Mouse (Mus musculus) midbrain, postnatal 0 days (tissue): ENCODE results near the gene Arf1. TPM values are rescaled to one million over a fixed set of nuclear protein-coding genes. Genes with fewer than 3 reads are reported as not detected.

Experiments
- ATAC-seq: fragments of 200-750 bp; cut with Nextera tagmentation; 2 replicates; pipeline ENCODE4 v1.8.0; 2017; ENCODE audit warnings: moderate number of reproducible peaks, mild to moderate bottlenecking, moderate TSS enrichment, moderate library complexity; ENCODE audit not compliant: low FRiP score
- DNase-seq: peaks from one replicate; pipeline ENCODE4 v3.0.0-alpha.2; 2015; ENCODE audit warnings: low spot score
- H3K27ac ChIP-seq: fragments of 300-500 bp; sonication (generic); 2 replicates; pipeline ENCODE4 v1.5.1; 2014; ENCODE audit warnings: low read depth, mild to moderate bottlenecking, low read length, mixed read lengths
- H3K27me3 ChIP-seq: fragments of 300-500 bp; sonication (generic); 2 replicates; pipeline ENCODE4 v1.6.1; 2014; ENCODE audit warnings: low read length, control low read depth, mixed read lengths; ENCODE audit not compliant: insufficient read depth
- H3K36me3 ChIP-seq: fragments of 300-500 bp; sonication (generic); 2 replicates; pipeline ENCODE4 v1.6.1; 2014; ENCODE audit warnings: low read length, control low read depth, mixed read lengths; ENCODE audit not compliant: insufficient read depth
- H3K4me1 ChIP-seq: fragments of 300-500 bp; sonication (generic); 2 replicates; pipeline ENCODE4 v1.6.1; 2014; ENCODE audit warnings: mild to moderate bottlenecking, control low read depth, antibody characterized with exemption, low read length, mixed read lengths; ENCODE audit not compliant: insufficient read depth
- H3K4me2 ChIP-seq: fragments of 300-500 bp; sonication (generic); 2 replicates; pipeline ENCODE4 v1.6.1; 2014; ENCODE audit warnings: low read depth, mild to moderate bottlenecking, low read length, mixed read lengths; ENCODE audit not compliant: poor library complexity, severe bottlenecking
- H3K4me3 ChIP-seq: fragments of 300-500 bp; sonication (generic); 2 replicates; pipeline ENCODE4 v1.5.1; 2014; ENCODE audit warnings: low read depth, mild to moderate bottlenecking, low read length, moderate library complexity
- H3K9ac ChIP-seq: fragments of 300-500 bp; sonication (generic); replicated peaks from 2 replicates; pipeline ENCODE4 v1.6.1; 2014; ENCODE audit warnings: mild to moderate bottlenecking, low read length, moderate library complexity, mixed read lengths; ENCODE audit not compliant: poor library complexity, severe bottlenecking
- H3K9me3 ChIP-seq: fragments of 300-500 bp; sonication (generic); 2 replicates; pipeline ENCODE4 v1.6.1; 2016; ENCODE audit warnings: low read length, control low read depth
- CTCF ChIP-seq: IDR thresholded peaks from 2 replicates; pipeline ENCODE4 v1.5.1; 2016; ENCODE audit warnings: antibody characterized with exemption, mild to moderate bottlenecking
- WGBS: fragments of 180-500 bp; shearing (Covaris S2); extraction: QIAGEN DNeasy Blood & Tissue Kit; methylation state at CpG from one replicate; pipeline ENCODE4 v1.1.7; 2014; 5-methylcytosine and 5-hydroxymethylcytosine counted together
- polyA plus RNA-seq: library from polyadenylated mRNA; unstranded; fragments of >200 nt; fragmentation: Nextera tagmentation; extraction: Ambion mirVana; gene quantifications from 2 replicates; pipeline ENCODE4 v1.2.1, GENCODE M21; 2015
- total RNA-seq: library from RNA; depleted of rRNA; stranded (reverse); fragments of >200 nt; gene quantifications from 2 replicates; pipeline ENCODE4 v1.2.3, GENCODE M21; 2014

Arf1 gene
- total and polyA plus RNA-seq, 2 experiments from 2014 or later: 409 to 626 TPM

DNA sequence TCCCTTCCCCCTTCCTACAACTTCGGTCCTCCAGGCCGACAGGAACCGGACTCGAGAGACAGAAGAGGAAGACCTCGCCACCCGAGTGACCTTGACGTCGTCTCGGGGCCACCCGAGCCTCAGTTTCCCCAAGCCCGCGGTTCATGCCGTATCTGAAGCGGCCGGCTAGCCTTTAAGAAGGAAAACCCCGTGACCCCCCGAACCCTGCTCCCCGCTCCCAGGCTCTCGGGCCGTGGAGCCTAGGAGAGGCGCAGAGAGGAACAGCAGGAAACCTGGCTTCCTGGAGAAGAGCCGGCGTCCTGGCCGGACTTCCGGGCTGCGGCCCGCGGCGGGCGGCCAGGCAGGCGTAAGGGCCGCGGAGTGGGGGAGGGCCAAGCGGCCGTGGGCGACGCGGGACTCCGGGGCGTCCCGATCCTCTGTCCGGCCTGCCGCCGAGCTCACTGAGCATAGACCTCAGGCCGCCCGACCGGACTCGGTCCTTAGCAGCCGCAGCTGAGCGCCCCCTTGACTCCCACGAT, 407 bp downstream of the Arf1 start:
- H3K27ac ChIP-seq: peak overlapping the region; percentile 94
- DNase-seq (peak; percentile 52), ATAC-seq (peak; percentile 74)
- peaks cover 15% of the 10 kb centered on the region for H3K4me1 ChIP-seq
- H3K9ac ChIP-seq: peak overlapping the region; percentile 98
- H3K9me3 ChIP-seq: no peaks in the 10 kb centered on the region
- H3K4me3 ChIP-seq: peak overlapping the region; percentile 100
- no peaks in the 10 kb centered on the region for H3K36me3 ChIP-seq
- no peak for TF ChIP-seq CTCF
- no peaks in the 10 kb centered on the region for H3K27me3 ChIP-seq
- WGBS: under 1% methylated on average over 41 of the region's 51 CpGs
- H3K4me2 ChIP-seq: peak overlapping the region; percentile 91

DNA sequence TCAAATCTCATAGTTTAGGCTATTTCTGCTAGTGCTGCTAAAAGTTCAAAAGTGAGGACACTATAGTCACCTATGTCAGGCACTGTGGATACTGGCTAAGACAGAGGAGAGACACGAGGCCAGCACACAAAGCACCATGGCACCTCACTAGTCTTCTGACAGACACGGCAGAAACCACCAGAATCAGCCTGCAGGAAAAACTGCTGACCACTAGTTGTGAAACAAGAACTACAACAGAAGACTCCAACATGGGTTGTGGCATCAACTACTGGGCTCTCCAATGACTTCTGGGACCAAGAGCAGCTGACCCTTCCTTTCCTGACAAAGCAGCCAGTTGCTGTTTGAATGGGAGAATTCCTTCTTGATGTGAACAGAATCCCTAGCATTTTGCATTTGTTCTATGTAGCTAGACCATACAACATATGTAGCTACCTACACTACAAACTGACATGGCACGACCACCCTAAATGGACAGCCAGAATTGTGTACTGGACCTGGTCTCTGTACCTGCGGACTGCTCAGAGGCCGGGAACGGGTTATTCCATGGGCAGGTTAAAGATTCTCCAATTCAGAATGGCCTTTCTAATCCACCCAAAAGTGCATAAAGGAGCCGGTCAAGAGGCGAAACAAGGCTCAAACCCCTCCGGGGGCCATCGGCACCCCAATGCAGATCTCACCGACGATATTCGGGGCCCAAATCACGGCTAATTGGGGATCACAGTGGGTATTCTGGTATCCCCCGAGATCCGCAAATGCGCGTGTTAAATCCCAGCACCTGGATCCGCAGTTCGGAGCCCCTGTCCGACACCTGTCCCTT, 1.1 kb downstream of the Arf1 start:
- H3K9ac ChIP-seq: peak overlapping the region; percentile 98
- peak overlapping the region; percentile 100 for H3K4me3 ChIP-seq
- peaks cover 15% of the 10 kb centered on the region for H3K4me1 ChIP-seq
- no peak for DNase-seq
- TF ChIP-seq CTCF: 0 out of 2 replicates have a peak, but pooled peaks have one; percentile 13
- 4% methylated on average over 21 of the region's 21 CpGs for WGBS
- peak overlapping the region; percentile 91 for H3K4me2 ChIP-seq
- no peaks in the 10 kb centered on the region for H3K27me3 ChIP-seq
- ATAC-seq: no peak
- H3K36me3 ChIP-seq: no peaks in the 10 kb centered on the region
- peak overlapping the region; percentile 94 for H3K27ac ChIP-seq
- no peaks in the 10 kb centered on the region for H3K9me3 ChIP-seq

DNA sequence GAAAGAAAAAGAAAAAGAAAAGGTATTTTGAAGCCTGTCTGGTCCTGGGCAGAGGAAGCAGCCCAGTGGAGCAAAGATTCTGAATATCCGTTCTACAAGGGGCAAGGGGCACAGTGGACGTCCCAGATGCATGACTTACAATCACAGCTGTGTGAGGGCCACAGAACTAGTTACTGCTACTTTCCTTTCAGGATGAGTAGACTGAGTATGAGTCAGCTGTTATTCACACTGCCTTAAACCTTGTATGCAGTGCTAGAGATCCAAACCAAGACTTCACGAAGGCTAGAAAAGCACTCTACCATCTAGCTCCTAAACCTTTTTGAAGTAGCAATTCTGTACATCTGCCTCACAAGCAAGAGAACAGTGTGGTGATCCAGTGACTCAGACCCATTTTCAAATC, 1.8 kb downstream of the Arf1 start:
- no peak for ATAC-seq
- Histone ChIP-seq H3K27me3 (no peaks in the 10 kb centered on the region), H3K4me1 (peaks cover 15% of the 10 kb centered on the region), H3K36me3 (no peaks in the 10 kb centered on the region), H3K4me3 (peak overlapping the region; percentile 100), H3K4me2 (peak overlapping the region; percentile 91), H3K27ac (no peak overlapping the region), H3K9me3 (no peaks in the 10 kb centered on the region), H3K9ac (peak overlapping the region; percentile 98; the same call in 1 of the 2 replicates)
- 61% methylated on average over 3 of the region's 3 CpGs for WGBS
- TF ChIP-seq CTCF: no peak
- no peak for DNase-seq

DNA sequence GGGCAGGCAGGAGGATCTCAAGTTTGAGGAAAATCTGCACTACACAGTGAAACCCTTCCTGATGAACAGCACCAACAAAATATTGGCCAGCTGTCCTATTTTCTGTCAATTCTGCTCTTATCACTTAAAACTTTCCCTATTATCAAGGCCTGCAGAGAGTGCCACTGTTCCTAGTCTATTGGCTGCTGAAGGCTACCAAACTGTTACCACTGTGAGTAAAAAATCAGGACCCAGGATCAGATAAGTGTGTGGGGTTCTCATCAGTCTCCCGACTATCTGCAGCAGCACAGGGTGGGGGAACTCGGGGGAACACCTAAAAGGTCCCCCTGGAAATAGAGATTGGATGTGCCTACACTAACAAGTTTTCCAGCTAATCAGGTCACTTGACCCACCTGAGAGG, 2.9 kb downstream of the Arf1 start:
- DNase-seq (no peak), ATAC-seq (no peak)
- peaks cover 15% of the 10 kb centered on the region for H3K4me1 ChIP-seq
- H3K4me2 ChIP-seq: no peak overlapping the region
- TF ChIP-seq CTCF: no peak
- H3K9me3 ChIP-seq: no peaks in the 10 kb centered on the region
- H3K27me3 ChIP-seq: no peaks in the 10 kb centered on the region
- 90% methylated on average over 2 of the region's 2 CpGs for WGBS
- no peak overlapping the region for H3K4me3 ChIP-seq
- no peaks in the 10 kb centered on the region for H3K36me3 ChIP-seq
- no peak overlapping the region for H3K9ac ChIP-seq
- H3K27ac ChIP-seq: no peak overlapping the region

DNA sequence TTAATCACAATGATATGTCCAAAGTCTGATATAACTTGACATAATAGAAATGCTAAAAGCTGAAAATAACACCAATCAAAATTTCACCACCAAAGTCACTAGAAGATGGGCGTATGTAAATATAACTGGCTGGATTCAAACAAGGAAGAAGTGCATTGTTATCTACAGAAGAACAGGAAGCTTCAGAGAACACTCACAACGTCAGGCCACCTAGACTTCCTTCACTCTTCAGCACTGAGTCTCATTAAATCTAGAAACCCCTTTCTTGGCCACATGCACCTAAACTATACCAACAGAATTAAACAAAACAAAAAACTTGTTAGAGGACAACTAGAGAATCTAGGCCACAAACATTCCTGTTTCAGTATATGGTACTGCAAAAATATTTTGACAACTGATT, 3.6 kb downstream of the Arf1 start:
- H3K27ac ChIP-seq: no peak overlapping the region
- ATAC-seq (no peak), DNase-seq (no peak)
- no peak overlapping the region for H3K4me3 ChIP-seq
- H3K4me1 ChIP-seq: peaks cover 15% of the 10 kb centered on the region
- no peaks in the 10 kb centered on the region for H3K9me3 ChIP-seq
- no peak overlapping the region for H3K9ac ChIP-seq
- H3K27me3 ChIP-seq: no peaks in the 10 kb centered on the region
- no peak for TF ChIP-seq CTCF
- no peak overlapping the region for H3K4me2 ChIP-seq
- H3K36me3 ChIP-seq: no peaks in the 10 kb centered on the region
- WGBS: 70% methylated on average over 2 of the region's 2 CpGs

DNA sequence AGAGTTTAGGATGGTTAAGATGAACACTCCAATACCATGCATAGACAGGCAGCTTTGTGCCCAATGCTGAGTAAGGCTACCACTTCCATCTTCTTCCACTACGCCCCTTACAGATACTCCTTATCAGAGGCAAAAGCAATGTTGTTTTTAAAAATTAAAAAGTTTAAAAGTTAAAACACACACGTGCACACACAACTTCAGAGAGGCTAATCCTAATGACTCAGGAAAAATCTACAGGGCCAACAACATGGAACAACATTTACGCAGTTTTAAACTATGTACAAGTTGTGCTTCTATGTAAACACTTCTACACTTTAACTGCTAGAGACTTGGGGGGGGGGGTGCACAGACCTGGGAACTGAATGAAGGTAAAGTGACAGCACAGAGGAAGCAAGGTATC, 4.0 kb downstream of the Arf1 start:
- Histone ChIP-seq H3K27ac (no peak overlapping the region), H3K27me3 (no peaks in the 10 kb centered on the region), H3K4me3 (no peak overlapping the region), H3K36me3 (no peaks in the 10 kb centered on the region), H3K4me1 (peaks cover 15% of the 10 kb centered on the region), H3K9ac (no peak overlapping the region), H3K4me2 (no peak overlapping the region), H3K9me3 (no peaks in the 10 kb centered on the region)
- DNase-seq: no peak
- TF ChIP-seq CTCF: no peak
- 92% methylated on average over 3 of the region's 3 CpGs for WGBS
- ATAC-seq: no peak
